Mouse (Mus musculus): ENCODE measurements around the gene Chordc1.

DNA sequence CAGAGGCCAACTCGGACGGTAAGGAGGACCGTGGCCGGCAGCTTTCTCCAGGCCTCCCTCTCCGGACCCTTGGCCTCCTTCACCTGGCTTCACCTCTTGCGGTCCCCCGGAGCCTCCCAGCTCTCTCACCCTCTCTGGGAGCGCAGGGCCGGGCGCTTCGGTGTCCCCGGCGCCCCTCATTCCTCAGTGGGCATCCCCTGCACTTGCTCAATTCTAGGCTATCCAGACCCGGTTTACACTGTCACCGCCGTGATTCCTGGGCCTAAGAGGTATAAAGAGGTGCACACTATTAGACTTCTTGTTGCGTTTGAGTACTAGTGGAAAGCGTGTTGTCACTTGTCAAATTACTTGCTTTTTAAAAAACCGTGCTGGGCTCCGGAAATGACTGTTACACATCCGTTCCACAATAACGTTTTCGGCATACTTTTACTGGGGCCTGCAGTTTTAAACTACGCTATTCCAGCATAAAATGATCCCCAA lies 558 bp downstream of the Chordc1 start:
- TF ChIP-seq CTCF (IDR thresholded peaks at IDR 0.05; ENCODE audit: borderline replicate concordance, control insufficient read depth, extremely low read depth, insufficient read depth, low read length, poor library complexity) (no peak), POLR2A (IDR thresholded peaks at IDR 0.05; ENCODE audit: control insufficient read depth, extremely low read depth, insufficient read depth, low read length, poor library complexity) (no peak)

Data from thymus, adult 2 months (tissue).